Mouse (Mus musculus): ENCODE data around the gene Gm45623.

Gm45623 gene

GRCm38 (mm10) chr13:56753192-56753951 is at the start of gene Gm45623:
TSS of gene Gm45623 (minus strand) at chr13:56753827.
- DNase-seq, result no peak

- no peak for DNase-seq
Observed at GRCm38 (mm10) chr13:56797459-56797858, 43.8 kb upstream of the Gm45623 start.

- DNase-seq, result no peak
Observed at GRCm38 (mm10) chr13:56795501-56795900, 41.9 kb upstream of the Gm45623 start.

- DNase-seq, result no peak
Observed at GRCm38 (mm10) chr13:56794441-56794840, 40.8 kb upstream of the Gm45623 start.

GRCm38 (mm10) chr13:56792844-56793243 is 39.2 kb upstream of the Gm45623 start:
- no peak for DNase-seq

GRCm38 (mm10) chr13:56790683-56791082 is 37.1 kb upstream of the Gm45623 start:
- no peak for DNase-seq

GRCm38 (mm10) chr13:56782621-56783020 is 29.0 kb upstream of the Gm45623 start:
- no peak for DNase-seq

GRCm38 (mm10) chr13:56781697-56782096 is 28.1 kb upstream of the Gm45623 start:
- no peak for DNase-seq

- DNase-seq, result no peak
Observed at GRCm38 (mm10) chr13:56780746-56781469, 27.3 kb upstream of the Gm45623 start.

- no peak for DNase-seq
Observed at GRCm38 (mm10) chr13:56774304-56774703, 20.7 kb upstream of the Gm45623 start.

GRCm38 (mm10) chr13:56773262-56773870 is 19.7 kb upstream of the Gm45623 start:
- no peak for DNase-seq

- DNase-seq, result no peak
Observed at GRCm38 (mm10) chr13:56772592-56772991, 19.0 kb upstream of the Gm45623 start.

GRCm38 (mm10) chr13:56770786-56771185 is 17.2 kb upstream of the Gm45623 start:
- no peak for DNase-seq

GRCm38 (mm10) chr13:56770136-56770578 is 16.5 kb upstream of the Gm45623 start:
- no peak for DNase-seq

- no peak for DNase-seq
Observed at GRCm38 (mm10) chr13:56769431-56769830, 15.8 kb upstream of the Gm45623 start.

- DNase-seq, result no peak
Observed at GRCm38 (mm10) chr13:56766211-56766610, 12.6 kb upstream of the Gm45623 start.

- DNase-seq, result no peak
Observed at GRCm38 (mm10) chr13:56765284-56766032, 11.8 kb upstream of the Gm45623 start.

GRCm38 (mm10) chr13:56762446-56763229 is 9.0 kb upstream of the Gm45623 start:
- no peak for DNase-seq

- DNase-seq, result peak; percentile 63
Observed at GRCm38 (mm10) chr13:56758492-56758891, 4.9 kb upstream of the Gm45623 start.

GRCm38 (mm10) chr13:56757201-56757600 is 3.6 kb upstream of the Gm45623 start:
- no peak for DNase-seq

GRCm38 (mm10) chr13:56755871-56756270 is 2.2 kb upstream of the Gm45623 start:
- no peak for DNase-seq

Data from cerebellum, adult 11 months (tissue).